Mouse (Mus musculus) forebrain, postnatal 0 days (tissue): ENCODE measurements around the gene Gm1527. TPM values are rescaled to one million over a fixed set of nuclear protein-coding genes. Genes with fewer than 3 reads are reported as not detected.

Experiments used
- ATAC-seq: fragments of 200-750 bp; cut with Nextera tagmentation; 2 replicates; pipeline ENCODE4 v1.8.0; 2017; ENCODE audit warnings: mild to moderate bottlenecking, moderate library complexity
- DNase-seq: peaks from one replicate; pipeline ENCODE4 v3.0.0-alpha.2; 2015
- H3K27ac ChIP-seq: fragments of 300-500 bp; sonication (generic); 2 replicates; pipeline ENCODE4 v1.5.1; 2014; ENCODE audit warnings: low read depth, mild to moderate bottlenecking, antibody characterized with exemption, low read length, moderate library complexity, mixed read lengths
- H3K27me3 ChIP-seq: fragments of 300-500 bp; sonication (generic); 2 replicates; pipeline ENCODE4 v1.6.1; 2014; ENCODE audit warnings: mild to moderate bottlenecking, low read length, mixed read lengths; ENCODE audit not compliant: insufficient read depth
- H3K36me3 ChIP-seq: fragments of 300-500 bp; sonication (generic); 2 replicates; pipeline ENCODE4 v1.6.1; 2014; ENCODE audit warnings: mild to moderate bottlenecking, moderate library complexity; ENCODE audit not compliant: insufficient read depth
- H3K4me1 ChIP-seq: fragments of 300-500 bp; sonication (generic); 2 replicates; pipeline ENCODE4 v1.6.1; 2014; ENCODE audit warnings: antibody characterized with exemption; ENCODE audit not compliant: insufficient read depth
- H3K4me2 ChIP-seq: fragments of 300-500 bp; sonication (generic); 2 replicates; pipeline ENCODE4 v1.6.1; 2014; ENCODE audit warnings: low read depth, mild to moderate bottlenecking, moderate library complexity
- H3K4me3 ChIP-seq: fragments of 300-500 bp; sonication (generic); 2 replicates; pipeline ENCODE4 v1.5.1; 2014; ENCODE audit warnings: low read depth, low read length, mixed read lengths
- H3K9ac ChIP-seq: fragments of 300-500 bp; sonication (generic); 2 replicates; pipeline ENCODE4 v1.6.1; 2014; ENCODE audit warnings: mild to moderate bottlenecking
- H3K9me3 ChIP-seq: fragments of 300-500 bp; sonication (generic); 2 replicates; pipeline ENCODE4 v1.6.1; 2016; ENCODE audit warnings: low read length
- CTCF ChIP-seq: sonication (generic); IDR thresholded peaks from 2 replicates; pipeline ENCODE4 v1.5.1; 2016; ENCODE audit warnings: antibody characterized with exemption, control low read depth, low read depth
- WGBS: fragments of 180-500 bp; shearing (Covaris S2); extraction: QIAGEN DNeasy Blood & Tissue Kit; methylation state at CpG from one replicate; pipeline ENCODE4 v1.1.7; 2014; 5-methylcytosine and 5-hydroxymethylcytosine counted together
- polyA plus RNA-seq: library from polyadenylated mRNA; unstranded; fragments of >200 nt; fragmentation: Nextera tagmentation; extraction: Ambion mirVana; gene quantifications from 2 replicates; pipeline ENCODE4 v1.2.1, GENCODE M21; 2015
- total RNA-seq: library from RNA; depleted of rRNA; stranded (reverse); fragments of >200 nt; gene quantifications from 2 replicates; pipeline ENCODE4 v1.2.3, GENCODE M21; 2014; rRNA removed

Gm1527 gene
- total and polyA plus RNA-seq, 2 experiments from 2014 or later = not detected

- Histone ChIP-seq H3K4me3 (no peak overlapping the region), H3K27ac (no peak overlapping the region), H3K27me3 (no peaks in the 10 kb centered on the region), H3K9me3 (no peaks in the 10 kb centered on the region), H3K4me1 (no peaks in the 10 kb centered on the region), H3K36me3 (no peaks in the 10 kb centered on the region), H3K9ac (no peak overlapping the region), H3K4me2 (no peak overlapping the region)
- 2% methylated on average over 4 of the region's 4 CpGs for WGBS
- ATAC-seq (peak; percentile 58), DNase-seq (peak; percentile 76)
- peak; percentile 82 for TF ChIP-seq CTCF
These were observed 76.4 kb downstream of the Gm1527 start for GRCm38 (mm10) chr3:28968851-28969250.

Other genes starting within 250 kb of the Gm1527 start
- 0.08 TPM in 1 of 2 replicates, not detected in the other for gene Slc2a2, start 194.7 kb upstream of the Gm1527 start, total RNA-seq
- gene Slc2a2, start 194.7 kb upstream of the Gm1527 start, polyA plus RNA-seq = not detected in 2 replicates
- gene Eif5a2, start 111.3 kb upstream of the Gm1527 start, total RNA-seq = 20.4 and 25.4 TPM in 2 replicates
- gene Eif5a2, start 111.3 kb upstream of the Gm1527 start, polyA plus RNA-seq = 7.5 and 8.0 TPM in 2 replicates
- 368 and 440 TPM in 2 replicates for gene Rpl22l1, start 87.2 kb upstream of the Gm1527 start, total RNA-seq
- gene Rpl22l1, start 87.2 kb upstream of the Gm1527 start, polyA plus RNA-seq = 263 and 321 TPM in 2 replicates
- 14.3 and 21.8 TPM in 2 replicates for gene Egfem1, start 189.4 kb downstream of the Gm1527 start, total RNA-seq
- gene Egfem1, start 189.4 kb downstream of the Gm1527 start, polyA plus RNA-seq = 4.6 and 5.0 TPM in 2 replicates